Mouse (Mus musculus) hindbrain, embryonic 11.5 days (tissue): ENCODE results near the gene Clint1. TPM values are rescaled to one million over a fixed set of nuclear protein-coding genes. Genes with fewer than 3 reads are reported as not detected.

ENCODE experiments used
- ATAC-seq: fragments of 200-750 bp; cut with Nextera tagmentation; 2 replicates; pipeline ENCODE4 v1.8.0; 2017; ENCODE audit warnings: mild to moderate bottlenecking, moderate TSS enrichment, moderate library complexity; ENCODE audit not compliant: low FRiP score
- DNase-seq: peaks from one replicate; pipeline ENCODE4 v3.0.0-alpha.2; 2015; ENCODE audit warnings: low spot score
- H3K27ac ChIP-seq: fragments of 300-500 bp; sonication (generic); 2 replicates; pipeline ENCODE4 v1.5.1; 2014; ENCODE audit warnings: mild to moderate bottlenecking, low read depth, low read length
- H3K27me3 ChIP-seq: fragments of 300-500 bp; sonication (generic); 2 replicates; pipeline ENCODE4 v1.6.1; 2014; ENCODE audit warnings: mild to moderate bottlenecking, low read length, moderate library complexity, mixed read lengths; ENCODE audit not compliant: control insufficient read depth, insufficient read depth
- H3K36me3 ChIP-seq: fragments of 300-500 bp; sonication (generic); 2 replicates; pipeline ENCODE4 v1.6.1; 2014; ENCODE audit warnings: mild to moderate bottlenecking, low read length, moderate library complexity, mixed read lengths; ENCODE audit not compliant: control insufficient read depth, insufficient read depth
- H3K4me1 ChIP-seq: fragments of 300-500 bp; sonication (generic); replicated peaks from 2 replicates; pipeline ENCODE4 v1.6.1; 2014; ENCODE audit warnings: low read length, mixed read lengths; ENCODE audit not compliant: control insufficient read depth, insufficient read depth
- H3K4me2 ChIP-seq: fragments of 300-500 bp; sonication (generic); replicated peaks from 2 replicates; pipeline ENCODE4 v1.6.1; 2014; ENCODE audit warnings: mild to moderate bottlenecking, low read depth, low read length
- H3K4me3 ChIP-seq: fragments of 300-500 bp; sonication (generic); 2 replicates; pipeline ENCODE4 v1.5.1; 2014; ENCODE audit warnings: low read depth, low read length
- H3K9ac ChIP-seq: fragments of 300-500 bp; sonication (generic); 2 replicates; pipeline ENCODE4 v1.6.1; 2014; ENCODE audit warnings: low read depth, low read length
- H3K9me3 ChIP-seq: fragments of 300-500 bp; sonication (generic); 2 replicates; pipeline ENCODE4 v1.6.1; 2016; ENCODE audit warnings: low read length; ENCODE audit not compliant: control insufficient read depth
- WGBS: fragments of 180-500 bp; shearing (Covaris S2); extraction: QIAGEN DNeasy Blood & Tissue Kit; methylation state at CpG from one replicate; pipeline ENCODE4 v1.1.7; 2014; 5-methylcytosine and 5-hydroxymethylcytosine counted together
- polyA plus RNA-seq: library from polyadenylated mRNA; unstranded; fragments of >200 nt; fragmentation: Nextera tagmentation; extraction: Ambion mirVana; gene quantifications from 2 replicates; pipeline ENCODE4 v1.2.1, GENCODE M21; 2014

Clint1 gene
- polyA plus RNA-seq, 1 experiment from 2014 or later: 52.1 TPM

DNA sequence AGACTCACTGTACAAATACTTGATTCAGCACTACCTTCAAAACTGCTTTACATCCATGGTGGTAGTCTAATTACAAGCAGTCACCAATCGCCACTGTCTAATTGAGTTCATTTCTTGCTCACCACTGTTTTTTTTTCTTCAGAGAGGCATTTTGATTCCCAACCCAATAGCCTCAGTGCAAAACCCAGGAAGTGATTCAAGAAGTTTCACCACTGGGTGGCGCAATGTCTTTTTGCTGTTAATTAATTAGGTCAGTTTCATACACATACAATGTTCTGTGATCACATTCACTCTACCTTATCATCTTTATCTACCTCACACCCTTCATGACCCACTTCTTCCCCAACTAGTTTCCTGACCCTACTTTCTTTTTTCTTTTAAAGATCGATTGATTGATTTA, 107.7 kb downstream of the Clint1 start:
- no peak overlapping the region for H3K9ac ChIP-seq
- peak; percentile 30 for DNase-seq
- 72% methylated on average over 3 of the region's 3 CpGs for WGBS
- no peak overlapping the region for H3K27ac ChIP-seq
- no peaks in the 10 kb centered on the region for H3K9me3 ChIP-seq
- no peak overlapping the region for H3K4me2 ChIP-seq
- H3K4me1 ChIP-seq: no peaks in the 10 kb centered on the region
- ATAC-seq: no peak
- no peak overlapping the region for H3K4me3 ChIP-seq
- no peaks in the 10 kb centered on the region for H3K27me3 ChIP-seq
- no peaks in the 10 kb centered on the region for H3K36me3 ChIP-seq

- no peak overlapping the region for H3K9ac ChIP-seq
- no peaks in the 10 kb centered on the region for H3K36me3 ChIP-seq
- 80% methylated on average over 5 of the region's 5 CpGs for WGBS
- H3K27ac ChIP-seq: no peak overlapping the region
- no peaks in the 10 kb centered on the region for H3K27me3 ChIP-seq
- H3K4me1 ChIP-seq: no peaks in the 10 kb centered on the region
- no peak for ATAC-seq
- no peak for DNase-seq
- no peaks in the 10 kb centered on the region for H3K9me3 ChIP-seq
- H3K4me3 ChIP-seq: no peak overlapping the region
- H3K4me2 ChIP-seq: no peak overlapping the region
Observed at GRCm38 (mm10) chr11:45960003-45960402, 108.2 kb downstream of the Clint1 start.

Other genes with a start within 250 kb of the Clint1 start
- 10.6 and 12.0 TPM in 2 replicates for gene Lsm11, start 92.9 kb downstream of the Clint1 start, polyA plus RNA-seq
- 13.1 and 15.7 TPM in 2 replicates for gene Thg1l, start 103.4 kb downstream of the Clint1 start, polyA plus RNA-seq
- 0.15 and 0.25 TPM in 2 replicates for gene Sox30, start 128.3 kb downstream of the Clint1 start, polyA plus RNA-seq
- gene Gm12166, start 200.3 kb downstream of the Clint1 start, polyA plus RNA-seq: 2.7 and 4.1 TPM in 2 replicates
- gene Adam19, start 203.9 kb downstream of the Clint1 start, polyA plus RNA-seq: 9.4 and 9.6 TPM in 2 replicates